Mouse (Mus musculus): Measurements from ENCODE around the gene Rbm20. TPM values are rescaled to one million over a fixed set of nuclear protein-coding genes. Genes with fewer than 3 reads are reported as not detected.
"Not testable (repeated sequence)": the region's sequence is repeated elsewhere in the genome, so short reads cannot be mapped to it uniquely, and the experiment has no call there.

Rbm20 gene
- total and polyA plus RNA-seq, 3 experiments, result 0.05 to 0.56 (median 0.08) TPM

- no peak for TF ChIP-seq JUND (conservative IDR thresholded peaks at IDR 0.05; ENCODE audit: low read depth, low read length)
- TF ChIP-seq GABPA (IDR thresholded peaks at IDR 0.05; ENCODE audit: insufficient replicate concordance, low read depth, low read length), result no peak
- TF ChIP-seq USF2 (conservative IDR thresholded peaks at IDR 0.05; ENCODE audit: low read depth, low read length), result no peak
- peak; percentile 84 for TF ChIP-seq SIN3A (IDR thresholded peaks at IDR 0.05; ENCODE audit: low read length)
- no peak for TF ChIP-seq TCF12 (IDR thresholded peaks at IDR 0.05; ENCODE audit: low read depth, low read length)
- TF ChIP-seq E2F4 (IDR thresholded peaks at IDR 0.05; ENCODE audit: insufficient replicate concordance, low read depth, low read length), result 0 out of 2 replicates have a peak, but pooled peaks have one; percentile 25
- no peak; the same call in 1 of the 2 replicates for TF ChIP-seq IRF4 (IDR thresholded peaks at IDR 0.05; ENCODE audit: low read depth, low read length)
- TF ChIP-seq NELFE (IDR thresholded peaks at IDR 0.05; ENCODE audit: low read depth, low read length), result no peak
- no peak for TF ChIP-seq ZC3H11A (IDR thresholded peaks at IDR 0.05; ENCODE audit: low read depth, low read length)
- TF ChIP-seq BHLHE40 (IDR thresholded peaks at IDR 0.05; ENCODE audit: low read depth, low read length), result 0 out of 2 replicates have a peak, but pooled peaks have one; percentile 4
- TF ChIP-seq ZNF384 (IDR thresholded peaks at IDR 0.05; ENCODE audit: low read depth, low read length), result 0 out of 2 replicates have a peak, but pooled peaks have one; percentile 55
- TF ChIP-seq JUN (IDR thresholded peaks at IDR 0.05; ENCODE audit: insufficient read depth, low read depth, low read length), result no peak
- no peak for TF ChIP-seq MYC (IDR thresholded peaks at IDR 0.05; ENCODE audit: low read depth, low read length)
Observed at GRCm38 (mm10) chr19:53906033-53906702, 229.1 kb downstream of the Rbm20 start (continued).

- H3K9ac ChIP-seq (ENCODE audit: insufficient read depth, low read depth); H3K9me3 ChIP-seq (replicated peaks; ENCODE audit: low read length); H3K4me2 ChIP-seq (ENCODE audit: insufficient read depth, low read depth, poor library complexity, severe bottlenecking); DNase-seq (ENCODE audit: extremely low read depth); dilution Hi-C loops (cut with MboI; ENCODE audit: extremely low pct_ligation_motif_present, extremely low pct_unique_long_range_greater_than_20kb, low sequenced_read_pairs); H3K4me3 ChIP-seq (replicated peaks in 1 of 3; ENCODE audit: low read depth in 2 of 3, low read length in 2 of 3, poor library complexity in 1 of 3); H3K27me3 ChIP-seq (replicated peaks): not testable (repeated sequence)
- Histone ChIP-seq H3K36me3 (replicated peaks in 1 of 2; ENCODE audit: control insufficient read depth in 1 of 2, insufficient read depth in 1 of 2, low read length in 1 of 2) (peaks cover 8 to 17% of the 10 kb centered on the region in 2 experiments), H3K79me2 (replicated peaks; ENCODE audit: control insufficient read depth, extremely low read depth, insufficient read depth, poor library complexity, severe bottlenecking) (peaks cover 18% of the 10 kb centered on the region; the same call in 1 of the 2 replicates), H3K27ac (ENCODE audit: insufficient read depth, low read depth) (0 out of 2 replicates have a peak overlapping the region, but pooled peaks have one; percentile 25), H3K4me1 (ENCODE audit: control insufficient read depth in 1 of 2, insufficient read depth in 2 of 2) (peaks cover 13 to 34% of the 10 kb centered on the region in 2 experiments)
- in situ Hi-C loops (cut with MboI; ENCODE audit: low pct_ligation_motif_present, low pct_unique_long_range_greater_than_20kb, low sequenced_read_pairs), result loop anchor here (5.0 kb wide), 1 partner anchor 59 kb away; no protein-coding TSS in a partner anchor
Observed at GRCm38 (mm10) chr19:53906703-53907070, 229.6 kb downstream of the Rbm20 start.

- H3K79me2 ChIP-seq (replicated peaks; ENCODE audit: control insufficient read depth, extremely low read depth, insufficient read depth, poor library complexity, severe bottlenecking), result no peaks in the 10 kb centered on the region
- TF ChIP-seq EP300 (IDR thresholded peaks at IDR 0.05; ENCODE audit: low read length) (no peak), PAX5 (IDR thresholded peaks at IDR 0.05; ENCODE audit: low read length) (no peak), MAFK (IDR thresholded peaks at IDR 0.05; ENCODE audit: insufficient replicate concordance, low read length) (no peak), POLR2AphosphoS2 (IDR thresholded peaks at IDR 0.05; ENCODE audit: low read depth, low read length) (no peak), SIN3A (IDR thresholded peaks at IDR 0.05; ENCODE audit: low read length) (no peak), MAX (IDR thresholded peaks at IDR 0.05; ENCODE audit: low read length) (no peak), RCOR1 (conservative IDR thresholded peaks at IDR 0.05; ENCODE audit: low read depth, low read length) (no peak), NRF1 (IDR thresholded peaks at IDR 0.05; ENCODE audit: low read depth, low read length) (no peak), GABPA (IDR thresholded peaks at IDR 0.05; ENCODE audit: insufficient replicate concordance, low read depth, low read length) (no peak), ZMIZ1 (IDR thresholded peaks at IDR 0.05; ENCODE audit: low read depth, low read length) (no peak), MAZ (IDR thresholded peaks at IDR 0.05; ENCODE audit: low read depth, low read length) (no peak), JUN (IDR thresholded peaks at IDR 0.05; ENCODE audit: insufficient read depth, low read depth, low read length) (no peak), KAT2A (IDR thresholded peaks at IDR 0.05; ENCODE audit: insufficient replicate concordance, low read length) (no peak)
- no peaks in the 10 kb centered on the region for H3K4me1 ChIP-seq (ENCODE audit: control insufficient read depth in 1 of 2, insufficient read depth in 2 of 2)
- H3K27me3 ChIP-seq (replicated peaks), result no peaks in the 10 kb centered on the region
- H3K27ac ChIP-seq (ENCODE audit: insufficient read depth, low read depth), result no peak overlapping the region
- H3K36me3 ChIP-seq (replicated peaks in 1 of 2; ENCODE audit: control insufficient read depth in 1 of 2, insufficient read depth in 1 of 2, low read length in 1 of 2), result peaks cover 43 to 69% of the 10 kb centered on the region in 2 experiments
- no peak overlapping the region for H3K4me3 ChIP-seq (replicated peaks in 1 of 3; ENCODE audit: low read depth in 2 of 3, low read length in 2 of 3, poor library complexity in 1 of 3)
- no peak overlapping the region for H3K9ac ChIP-seq (ENCODE audit: insufficient read depth, low read depth)
- in situ Hi-C loops (cut with MboI; ENCODE audit: low pct_ligation_motif_present, low pct_unique_long_range_greater_than_20kb, low sequenced_read_pairs) (no loop called here), dilution Hi-C loops (cut with MboI; ENCODE audit: extremely low pct_ligation_motif_present, extremely low pct_unique_long_range_greater_than_20kb, low sequenced_read_pairs) (no loop called here)
- no peak for DNase-seq (ENCODE audit: extremely low read depth)
- H3K4me2 ChIP-seq (ENCODE audit: insufficient read depth, low read depth, poor library complexity, severe bottlenecking), result no peak overlapping the region
- no peaks in the 10 kb centered on the region for H3K9me3 ChIP-seq (replicated peaks; ENCODE audit: low read length)
Observed at GRCm38 (mm10) chr19:53914950-53915349, 237.8 kb downstream of the Rbm20 start.

All from CH12.LX (cell line).